Mouse (Mus musculus) midbrain, postnatal 0 days (tissue): ENCODE measurements at regions not wholly inside any gene's neighbourhood (a gene's known extent, or its start where the extent isn't known, plus 50 kb on each side); places are given as distances from the start of the nearest gene placed in this dataset.
A peak's percentile ranks its signal among the peaks of the same experiment; 100 is the strongest.
"Not testable (repeated sequence)": the region's sequence is repeated elsewhere in the genome, so short reads cannot be mapped to it uniquely, and the experiment has no call there.

Source experiments
- ATAC-seq: fragments of 200-750 bp; cut with Nextera tagmentation; 2 replicates; pipeline ENCODE4 v1.8.0; 2017; ENCODE audit warnings: moderate number of reproducible peaks, mild to moderate bottlenecking, moderate TSS enrichment, moderate library complexity; ENCODE audit not compliant: low FRiP score
- DNase-seq: peaks from one replicate; pipeline ENCODE4 v3.0.0-alpha.2; 2015; ENCODE audit warnings: low spot score
- H3K27ac ChIP-seq: fragments of 300-500 bp; sonication (generic); 2 replicates; pipeline ENCODE4 v1.5.1; 2014; ENCODE audit warnings: low read depth, mild to moderate bottlenecking, low read length, mixed read lengths
- H3K27me3 ChIP-seq: fragments of 300-500 bp; sonication (generic); 2 replicates; pipeline ENCODE4 v1.6.1; 2014; ENCODE audit warnings: low read length, control low read depth, mixed read lengths; ENCODE audit not compliant: insufficient read depth
- H3K36me3 ChIP-seq: fragments of 300-500 bp; sonication (generic); 2 replicates; pipeline ENCODE4 v1.6.1; 2014; ENCODE audit warnings: low read length, control low read depth, mixed read lengths; ENCODE audit not compliant: insufficient read depth
- H3K4me1 ChIP-seq: fragments of 300-500 bp; sonication (generic); 2 replicates; pipeline ENCODE4 v1.6.1; 2014; ENCODE audit warnings: mild to moderate bottlenecking, control low read depth, antibody characterized with exemption, low read length, mixed read lengths; ENCODE audit not compliant: insufficient read depth
- H3K4me2 ChIP-seq: fragments of 300-500 bp; sonication (generic); 2 replicates; pipeline ENCODE4 v1.6.1; 2014; ENCODE audit warnings: low read depth, mild to moderate bottlenecking, low read length, mixed read lengths; ENCODE audit not compliant: poor library complexity, severe bottlenecking
- H3K4me3 ChIP-seq: fragments of 300-500 bp; sonication (generic); 2 replicates; pipeline ENCODE4 v1.5.1; 2014; ENCODE audit warnings: low read depth, mild to moderate bottlenecking, low read length, moderate library complexity
- H3K9ac ChIP-seq: fragments of 300-500 bp; sonication (generic); replicated peaks from 2 replicates; pipeline ENCODE4 v1.6.1; 2014; ENCODE audit warnings: mild to moderate bottlenecking, low read length, moderate library complexity, mixed read lengths; ENCODE audit not compliant: poor library complexity, severe bottlenecking
- H3K9me3 ChIP-seq: fragments of 300-500 bp; sonication (generic); 2 replicates; pipeline ENCODE4 v1.6.1; 2016; ENCODE audit warnings: low read length, control low read depth
- CTCF ChIP-seq: IDR thresholded peaks from 2 replicates; pipeline ENCODE4 v1.5.1; 2016; ENCODE audit warnings: antibody characterized with exemption, mild to moderate bottlenecking
- WGBS: fragments of 180-500 bp; shearing (Covaris S2); extraction: QIAGEN DNeasy Blood & Tissue Kit; methylation state at CpG from one replicate; pipeline ENCODE4 v1.1.7; 2014; 5-methylcytosine and 5-hydroxymethylcytosine counted together

DNA sequence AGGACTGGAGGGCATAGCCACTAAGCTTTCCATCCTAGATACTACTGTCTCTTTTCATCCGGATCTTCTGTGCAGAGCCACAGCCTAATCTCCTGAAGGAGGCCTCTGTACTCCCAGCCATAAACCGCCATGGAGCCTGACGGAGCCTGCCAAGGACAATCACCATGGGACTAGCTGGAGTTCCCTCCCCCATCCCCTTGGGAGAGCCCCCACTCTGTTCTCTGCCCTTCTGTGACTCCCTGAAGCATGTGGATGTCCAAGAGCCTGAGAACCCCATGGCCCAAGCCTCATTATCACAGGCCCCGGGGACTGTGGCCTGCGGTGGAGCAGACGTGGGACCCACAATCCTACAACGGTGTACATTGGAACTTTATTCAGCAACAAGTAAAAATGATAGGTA lies 151.5 kb upstream of the Ddhd1 start:
- no peaks in the 10 kb centered on the region for H3K9me3 ChIP-seq
- H3K4me1 ChIP-seq, result no peaks in the 10 kb centered on the region
- H3K36me3 ChIP-seq, result no peaks in the 10 kb centered on the region
- H3K27ac ChIP-seq, result no peak overlapping the region
- H3K4me3 ChIP-seq, result no peak overlapping the region
- H3K9ac ChIP-seq, result no peak overlapping the region
- no peak for DNase-seq
- no peak for TF ChIP-seq CTCF
- no peak for ATAC-seq
- no peaks in the 10 kb centered on the region for H3K27me3 ChIP-seq
- 84% methylated on average over 7 of the region's 7 CpGs for WGBS
- H3K4me2 ChIP-seq, result no peak overlapping the region

DNA sequence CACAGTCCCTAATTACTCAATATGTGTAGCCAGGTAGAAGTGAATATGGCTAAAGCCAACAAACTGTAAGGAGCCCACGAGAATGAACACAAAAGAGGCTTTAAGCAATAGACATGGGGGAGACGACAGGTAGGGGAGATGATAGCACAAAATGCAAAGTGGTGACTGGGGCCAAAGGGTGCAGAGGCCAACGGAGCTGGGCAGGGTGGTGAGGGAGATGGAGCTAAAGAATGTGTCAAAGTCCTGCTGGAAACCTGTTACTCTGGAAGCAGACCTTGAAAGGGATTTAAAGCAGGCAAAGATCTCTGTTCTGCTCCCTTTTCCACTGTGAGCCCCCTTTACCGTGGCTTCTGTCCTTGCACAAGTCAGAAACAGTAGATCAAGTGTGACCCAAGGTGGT lies 152.2 kb upstream of the Ddhd1 start:
- Histone ChIP-seq H3K9ac (no peak overlapping the region), H3K4me3 (no peak overlapping the region), H3K27me3 (no peaks in the 10 kb centered on the region), H3K4me1 (no peaks in the 10 kb centered on the region), H3K9me3 (no peaks in the 10 kb centered on the region), H3K4me2 (no peak overlapping the region), H3K36me3 (no peaks in the 10 kb centered on the region), H3K27ac (no peak overlapping the region)
- no peak for TF ChIP-seq CTCF
- DNase-seq, result no peak
- WGBS, result 77% methylated on average over 4 of the region's 4 CpGs
- no peak for ATAC-seq

GRCm38 (mm10) chr14:45810630-45811029 lies 152.7 kb upstream of the Ddhd1 start:
- Histone ChIP-seq H3K4me1 (no peaks in the 10 kb centered on the region), H3K9me3 (no peaks in the 10 kb centered on the region), H3K9ac (no peak overlapping the region), H3K4me3 (no peak overlapping the region), H3K27me3 (no peaks in the 10 kb centered on the region), H3K36me3 (no peaks in the 10 kb centered on the region), H3K4me2 (no peak overlapping the region), H3K27ac (no peak overlapping the region)
- no peak for ATAC-seq
- 82% methylated on average over 3 of the region's 3 CpGs for WGBS
- DNase-seq, result no peak
- no peak for TF ChIP-seq CTCF

GRCm38 (mm10) chr14:45815598-45815997 lies 157.7 kb upstream of the Ddhd1 start:
- no peak for TF ChIP-seq CTCF

GRCm38 (mm10) chr14:45816611-45817010 lies 158.7 kb upstream of the Ddhd1 start:
- not testable (repeated sequence) for H3K4me3 ChIP-seq, H3K36me3 ChIP-seq, H3K27ac ChIP-seq, H3K9ac ChIP-seq, H3K9me3 ChIP-seq, H3K27me3 ChIP-seq, ATAC-seq, H3K4me2 ChIP-seq, DNase-seq, H3K4me1 ChIP-seq
- 90% methylated on average over 17 of the region's 17 CpGs for WGBS

More at GRCm38 (mm10) chr14:45815598-45815997, 157.7 kb upstream of the Ddhd1 start:
- Histone ChIP-seq H3K36me3 (no peaks in the 10 kb centered on the region), H3K9me3 (no peaks in the 10 kb centered on the region), H3K27me3 (no peaks in the 10 kb centered on the region), H3K9ac (no peak overlapping the region), H3K4me1 (no peaks in the 10 kb centered on the region), H3K27ac (no peak overlapping the region), H3K4me3 (no peak overlapping the region), H3K4me2 (no peak overlapping the region)
- ATAC-seq, result no peak
- WGBS, result 84% methylated on average over 2 of the region's 2 CpGs
- DNase-seq, result no peak

GRCm38 (mm10) chr14:45817756-45818155 lies 159.8 kb upstream of the Ddhd1 start:
- ATAC-seq (no peak), DNase-seq (no peak)
- Histone ChIP-seq H3K4me2 (no peak overlapping the region), H3K27ac (no peak overlapping the region), H3K9me3 (no peaks in the 10 kb centered on the region), H3K9ac (no peak overlapping the region), H3K4me3 (no peak overlapping the region), H3K36me3 (no peaks in the 10 kb centered on the region), H3K27me3 (no peaks in the 10 kb centered on the region), H3K4me1 (no peaks in the 10 kb centered on the region)
- no peak for TF ChIP-seq CTCF
- WGBS, result 85% methylated on average over 3 of the region's 3 CpGs

- H3K36me3 ChIP-seq, result no peaks in the 10 kb centered on the region
- no peak overlapping the region for H3K9ac ChIP-seq
- no peak overlapping the region for H3K27ac ChIP-seq
- ATAC-seq, result no peak
- TF ChIP-seq CTCF, result peak; percentile 14; the same call in 1 of the 2 replicates
- no peaks in the 10 kb centered on the region for H3K4me1 ChIP-seq
- WGBS, result 78% methylated on average over 2 of the region's 2 CpGs
- H3K9me3 ChIP-seq, result no peaks in the 10 kb centered on the region
- DNase-seq, result no peak
- no peak overlapping the region for H3K4me3 ChIP-seq
- H3K4me2 ChIP-seq, result no peak overlapping the region
- H3K27me3 ChIP-seq, result no peaks in the 10 kb centered on the region
These were observed 166.7 kb upstream of the Ddhd1 start for GRCm38 (mm10) chr14:45824601-45825000.
